Mouse (Mus musculus): ENCODE measurements around the gene Epha8.

- TF ChIP-seq MAX (IDR thresholded peaks at IDR 0.05; ENCODE audit: low read depth): no peak
- TF ChIP-seq TCF12 (IDR thresholded peaks at IDR 0.05; ENCODE audit: insufficient read depth, poor library complexity, severe bottlenecking): no peak
These were observed 64.2 kb downstream of the Epha8 start for GRCm38 (mm10) chr4:136892371-136892770.
